Mouse (Mus musculus) forebrain, embryonic 15.5 days (tissue): Measurements from ENCODE around the gene Fbxw11. TPM values are rescaled to one million over a fixed set of nuclear protein-coding genes. Genes with fewer than 3 reads are reported as not detected.

Experiments
- ATAC-seq: fragments of 200-750 bp; cut with Nextera tagmentation; replicated peaks from 2 replicates; pipeline ENCODE4 v1.8.0; 2017; ENCODE audit warnings: mild to moderate bottlenecking, moderate TSS enrichment, moderate library complexity
- H3K27ac ChIP-seq: fragments of 300-500 bp; sonication (generic); replicated peaks from 2 replicates; pipeline ENCODE4 v1.5.1; 2015; ENCODE audit warnings: mild to moderate bottlenecking, inconsistent platforms
- H3K27me3 ChIP-seq: fragments of 300-500 bp; sonication (generic); 2 replicates; pipeline ENCODE4 v1.6.1; 2015; ENCODE audit warnings: inconsistent platforms
- H3K36me3 ChIP-seq: fragments of 300-500 bp; sonication (generic); 2 replicates; pipeline ENCODE4 v1.6.1; 2015; ENCODE audit warnings: mild to moderate bottlenecking, inconsistent platforms
- H3K4me1 ChIP-seq: fragments of 300-500 bp; sonication (generic); 2 replicates; pipeline ENCODE4 v1.6.1; 2015; ENCODE audit warnings: inconsistent platforms
- H3K4me2 ChIP-seq: fragments of 300-500 bp; sonication (generic); replicated peaks from 2 replicates; pipeline ENCODE4 v1.6.1; 2015; ENCODE audit warnings: mild to moderate bottlenecking, inconsistent platforms
- H3K4me3 ChIP-seq: fragments of 300-500 bp; sonication (generic); 2 replicates; pipeline ENCODE4 v1.5.1; 2015; ENCODE audit warnings: mild to moderate bottlenecking, inconsistent platforms
- H3K9ac ChIP-seq: fragments of 300-500 bp; sonication (generic); replicated peaks from 2 replicates; pipeline ENCODE4 v1.6.1; 2015; ENCODE audit warnings: mild to moderate bottlenecking, inconsistent platforms
- H3K9me3 ChIP-seq: fragments of 300-500 bp; sonication (generic); 2 replicates; pipeline ENCODE4 v1.6.1; 2016; ENCODE audit warnings: inconsistent platforms
- WGBS: fragments of 180-500 bp; shearing (Covaris S2); methylation state at CpG from one replicate; pipeline ENCODE4 v1.1.7; 2015; ENCODE audit warnings: mixed read lengths; 5-methylcytosine and 5-hydroxymethylcytosine counted together
- polyA plus RNA-seq: library from polyadenylated mRNA; unstranded; fragments of >200 nt; fragmentation: Nextera tagmentation; extraction: Ambion mirVana; gene quantifications from 2 replicates; pipeline ENCODE4 v1.2.1, GENCODE M21; 2015

The Fbxw11 gene
- polyA plus RNA-seq, 1 experiment from 2014 or later: 127 TPM

DNA sequence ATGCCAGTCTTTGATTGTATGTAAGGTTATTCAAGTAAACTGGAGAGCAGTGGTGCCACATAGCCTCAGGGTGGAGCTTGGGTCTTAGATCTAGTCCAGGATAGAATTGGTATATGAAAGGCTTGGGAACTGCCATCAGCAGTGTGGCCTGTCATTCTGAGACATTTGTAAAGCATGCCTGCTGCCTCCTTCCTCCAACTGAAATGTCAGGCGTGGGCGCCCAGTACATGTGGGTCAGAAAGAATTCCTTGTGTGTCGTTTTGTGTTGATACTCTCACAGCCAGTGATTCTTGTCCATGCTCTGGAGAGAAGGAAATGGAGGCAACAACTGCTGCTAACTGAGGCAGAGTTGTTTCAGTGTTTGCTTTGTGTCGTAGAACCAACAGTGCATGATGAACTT, 76.5 kb downstream of the Fbxw11 start:
- Histone ChIP-seq H3K36me3 (no peaks in the 10 kb centered on the region), H3K9ac (no peak overlapping the region), H3K4me3 (no peak overlapping the region), H3K4me1 (peaks cover 3% of the 10 kb centered on the region; the same call in 1 of the 2 replicates), H3K9me3 (no peaks in the 10 kb centered on the region), H3K27me3 (no peaks in the 10 kb centered on the region), H3K27ac (no peak overlapping the region), H3K4me2 (no peak overlapping the region)
- 93% methylated on average over 4 of the region's 4 CpGs for WGBS
- ATAC-seq: no peak

DNA sequence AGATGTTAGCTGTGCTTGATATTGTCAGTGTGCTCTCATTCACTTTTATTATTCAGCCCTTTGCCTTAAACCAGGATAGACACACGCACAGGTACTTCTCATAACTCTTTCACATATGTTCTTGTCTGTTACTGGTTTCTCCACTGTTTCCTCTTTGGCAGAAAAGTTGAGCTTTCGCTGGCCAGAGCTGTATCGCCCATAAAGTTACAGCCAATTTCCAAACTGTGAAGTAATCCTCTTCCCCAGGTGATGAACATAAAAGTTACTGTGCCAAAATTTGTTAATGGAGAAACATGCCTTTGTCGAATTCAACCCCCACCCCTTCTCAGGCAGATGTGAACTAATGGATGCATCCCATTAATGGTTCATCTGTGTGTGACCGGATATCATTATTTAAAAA, 80.1 kb downstream of the Fbxw11 start:
- no peak overlapping the region for H3K4me3 ChIP-seq
- no peak for ATAC-seq
- no peak overlapping the region for H3K9ac ChIP-seq
- H3K27ac ChIP-seq: no peak overlapping the region
- H3K4me1 ChIP-seq: no peaks in the 10 kb centered on the region; the same call in 1 of the 2 replicates
- WGBS: 88% methylated on average over 5 of the region's 5 CpGs
- no peaks in the 10 kb centered on the region for H3K27me3 ChIP-seq
- no peaks in the 10 kb centered on the region for H3K36me3 ChIP-seq
- no peaks in the 10 kb centered on the region for H3K9me3 ChIP-seq
- H3K4me2 ChIP-seq: no peak overlapping the region

DNA sequence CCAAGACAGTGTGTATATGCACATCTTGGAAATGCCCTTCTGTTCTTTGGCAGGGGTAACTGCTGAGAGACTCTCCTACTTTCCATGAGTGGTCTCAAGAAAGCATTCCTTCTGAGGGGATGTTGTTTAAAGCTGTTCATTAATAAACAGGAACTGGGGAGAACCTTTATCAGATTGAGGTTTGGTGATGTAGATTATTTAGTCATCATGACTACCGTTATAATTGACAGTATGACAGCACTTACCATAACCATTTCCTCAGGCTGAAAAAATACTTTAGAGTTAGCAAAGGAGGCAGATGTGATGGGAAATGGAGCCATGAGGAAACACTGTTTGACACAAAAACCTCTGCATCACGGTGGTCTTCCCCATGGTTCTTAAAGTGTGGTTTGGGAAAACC, 80.8 kb downstream of the Fbxw11 start:
- H3K9me3 ChIP-seq: no peaks in the 10 kb centered on the region
- H3K27me3 ChIP-seq: no peaks in the 10 kb centered on the region
- no peak overlapping the region for H3K4me3 ChIP-seq
- H3K4me1 ChIP-seq: no peaks in the 10 kb centered on the region; the same call in 1 of the 2 replicates
- WGBS: 94% methylated on average over 2 of the region's 2 CpGs
- no peaks in the 10 kb centered on the region for H3K36me3 ChIP-seq
- H3K9ac ChIP-seq: no peak overlapping the region
- H3K27ac ChIP-seq: no peak overlapping the region
- no peak overlapping the region for H3K4me2 ChIP-seq
- no peak for ATAC-seq

DNA sequence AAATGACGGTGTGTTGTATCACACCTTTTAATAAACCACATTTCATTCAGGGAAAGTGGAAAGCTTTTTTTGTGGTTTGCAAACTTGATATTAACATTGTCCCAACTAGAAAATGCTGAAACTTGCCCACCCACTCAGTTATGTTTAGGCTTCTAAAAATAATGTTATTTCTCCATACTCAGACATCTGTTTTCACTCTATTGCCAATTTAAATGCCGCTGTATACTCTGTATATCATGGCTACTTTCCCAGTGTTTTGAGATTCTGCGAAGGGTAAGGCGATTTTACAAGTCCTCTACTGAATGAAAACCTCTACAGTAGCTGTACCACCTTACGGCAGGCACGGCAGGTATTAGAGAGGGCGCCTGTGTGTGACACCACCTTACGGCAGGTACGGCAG, 82.6 kb downstream of the Fbxw11 start:
- Histone ChIP-seq H3K9me3 (no peaks in the 10 kb centered on the region), H3K4me1 (no peaks in the 10 kb centered on the region), H3K9ac (no peak overlapping the region), H3K27ac (no peak overlapping the region), H3K36me3 (no peaks in the 10 kb centered on the region), H3K4me2 (no peak overlapping the region), H3K4me3 (no peak overlapping the region), H3K27me3 (no peaks in the 10 kb centered on the region)
- no peak for ATAC-seq
- WGBS: 82% methylated on average over 9 of the region's 9 CpGs

DNA sequence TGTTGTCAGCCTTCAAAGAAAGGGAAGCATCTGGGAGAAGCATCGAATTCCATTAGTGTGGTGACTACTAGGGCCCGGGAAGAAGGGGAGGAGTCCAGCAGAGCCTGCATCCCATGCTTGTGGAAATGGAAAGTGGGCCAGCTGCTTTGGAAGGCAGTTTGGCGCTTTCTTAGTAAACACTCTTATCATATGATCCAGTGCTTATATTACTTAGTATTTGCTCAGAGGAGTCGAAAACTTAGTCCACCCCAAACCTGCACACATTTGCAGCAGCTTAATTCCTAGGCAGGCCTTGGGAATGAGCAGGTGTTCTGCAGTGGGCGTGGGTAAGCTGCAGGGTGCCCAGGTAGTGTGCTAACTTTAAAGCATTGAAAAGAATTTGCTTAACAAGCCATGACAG, 89.9 kb downstream of the Fbxw11 start:
- Histone ChIP-seq H3K9me3 (no peaks in the 10 kb centered on the region), H3K36me3 (peaks cover 17% of the 10 kb centered on the region), H3K4me3 (no peak overlapping the region), H3K27ac (no peak overlapping the region), H3K27me3 (no peaks in the 10 kb centered on the region), H3K4me2 (no peak overlapping the region), H3K9ac (no peak overlapping the region), H3K4me1 (peaks cover 4% of the 10 kb centered on the region; the same call in 1 of the 2 replicates)
- WGBS: 65% methylated on average over 5 of the region's 5 CpGs
- no peak for ATAC-seq

DNA sequence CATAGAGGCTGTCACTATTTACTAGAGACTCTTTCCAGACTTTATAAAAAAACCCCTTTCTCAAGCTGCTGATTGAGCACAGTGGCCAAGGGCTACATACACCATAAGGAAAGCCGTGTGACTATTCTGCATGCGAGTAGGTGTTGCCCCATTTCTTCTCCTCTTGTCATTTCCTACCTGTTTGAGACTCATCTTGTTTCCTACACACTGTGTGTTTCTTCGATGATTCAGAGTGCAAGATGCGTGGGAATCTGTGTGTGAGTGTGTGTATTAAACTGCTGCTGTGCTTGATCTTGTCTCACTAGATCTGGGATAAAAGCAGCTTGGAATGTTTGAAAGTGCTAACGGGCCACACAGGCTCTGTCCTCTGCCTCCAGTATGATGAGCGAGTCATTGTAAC, 90.7 kb downstream of the Fbxw11 start:
- H3K36me3 ChIP-seq: peaks cover 21% of the 10 kb centered on the region
- H3K9me3 ChIP-seq: no peaks in the 10 kb centered on the region
- peaks cover 10% of the 10 kb centered on the region; the same call in 1 of the 2 replicates for H3K4me1 ChIP-seq
- H3K27me3 ChIP-seq: no peaks in the 10 kb centered on the region
- no peak overlapping the region for H3K27ac ChIP-seq
- ATAC-seq: no peak
- H3K4me3 ChIP-seq: no peak overlapping the region
- WGBS: 86% methylated on average over 6 of the region's 6 CpGs
- no peak overlapping the region for H3K9ac ChIP-seq
- H3K4me2 ChIP-seq: no peak overlapping the region

DNA sequence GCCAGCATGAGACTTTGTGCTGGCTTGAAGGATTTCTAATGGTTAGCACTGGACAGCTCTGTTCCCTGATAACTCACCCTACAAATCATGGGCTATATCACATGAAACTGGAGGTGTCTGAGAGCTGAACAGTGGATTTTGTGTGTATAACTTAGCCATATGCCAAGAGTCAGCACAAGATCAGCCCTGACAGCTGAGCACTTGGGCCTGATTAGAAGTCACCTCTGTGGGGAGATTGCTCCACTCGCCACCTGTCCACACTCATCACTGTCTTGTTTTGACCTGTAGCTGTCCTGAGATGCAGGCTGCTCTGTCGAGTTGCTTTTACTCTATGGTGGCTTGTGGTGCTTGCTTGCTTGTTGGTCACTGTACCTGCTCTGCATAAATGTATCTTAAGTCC, 93.8 kb downstream of the Fbxw11 start:
- Histone ChIP-seq H3K27ac (no peak overlapping the region; the same call in 1 of the 2 replicates), H3K4me3 (no peak overlapping the region), H3K4me2 (no peak overlapping the region), H3K36me3 (peaks cover 40% of the 10 kb centered on the region), H3K4me1 (peaks cover 10% of the 10 kb centered on the region; the same call in 1 of the 2 replicates), H3K27me3 (no peaks in the 10 kb centered on the region), H3K9me3 (no peaks in the 10 kb centered on the region), H3K9ac (no peak overlapping the region)
- WGBS: 86% methylated on average over 2 of the region's 2 CpGs
- ATAC-seq: no peak

DNA sequence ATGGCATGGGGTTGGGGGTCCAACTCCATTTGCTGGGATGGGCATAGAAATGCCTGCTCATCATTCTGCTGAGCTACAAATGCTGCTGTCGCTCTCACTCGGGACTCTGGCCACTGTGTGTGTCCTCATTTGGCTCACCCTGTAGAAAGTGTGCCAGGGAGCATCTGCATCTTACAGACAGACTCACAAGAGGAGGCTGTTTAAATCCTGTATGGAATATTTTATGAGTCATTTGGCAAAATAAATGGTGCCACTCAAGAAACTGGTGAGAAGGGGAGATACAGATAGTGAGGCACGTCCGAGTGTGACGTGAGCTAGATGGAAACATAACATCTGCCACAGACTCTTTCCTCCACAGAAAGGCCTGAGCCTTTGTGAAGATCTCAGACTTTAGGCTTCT, 95.2 kb downstream of the Fbxw11 start:
- Histone ChIP-seq H3K4me1 (peaks cover 10% of the 10 kb centered on the region; the same call in 1 of the 2 replicates), H3K36me3 (peaks cover 51% of the 10 kb centered on the region), H3K4me3 (no peak overlapping the region), H3K4me2 (no peak overlapping the region), H3K9ac (no peak overlapping the region), H3K9me3 (no peaks in the 10 kb centered on the region), H3K27ac (no peak overlapping the region), H3K27me3 (no peaks in the 10 kb centered on the region)
- WGBS: 69% methylated on average over 5 of the region's 5 CpGs
- no peak for ATAC-seq

DNA sequence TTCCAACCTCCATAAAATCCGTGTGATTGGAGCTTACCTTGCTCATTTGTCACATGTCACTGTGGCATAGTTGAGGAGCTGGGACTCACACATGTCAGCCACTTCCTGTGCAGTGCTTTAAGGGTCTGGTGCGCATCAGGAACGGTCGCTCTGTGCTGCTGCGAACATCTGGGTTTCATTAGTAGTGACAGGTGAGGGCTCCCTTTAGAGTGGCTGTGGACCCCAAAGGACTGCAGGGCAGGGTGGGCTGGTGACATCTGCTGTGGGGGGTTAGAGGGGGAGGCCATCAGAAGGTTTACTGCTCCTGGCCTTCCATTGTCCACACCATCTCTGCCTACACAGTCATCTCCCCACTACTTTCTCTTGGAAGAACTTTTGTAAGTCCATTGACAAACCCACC, 101.4 kb downstream of the Fbxw11 start:
- WGBS: 90% methylated on average over 5 of the region's 5 CpGs
- Histone ChIP-seq H3K9me3 (no peaks in the 10 kb centered on the region), H3K4me3 (no peak overlapping the region), H3K9ac (no peak overlapping the region), H3K4me2 (no peak overlapping the region), H3K36me3 (peaks cover 78% of the 10 kb centered on the region), H3K4me1 (no peaks in the 10 kb centered on the region), H3K27ac (no peak overlapping the region), H3K27me3 (no peaks in the 10 kb centered on the region)
- ATAC-seq: no peak

DNA sequence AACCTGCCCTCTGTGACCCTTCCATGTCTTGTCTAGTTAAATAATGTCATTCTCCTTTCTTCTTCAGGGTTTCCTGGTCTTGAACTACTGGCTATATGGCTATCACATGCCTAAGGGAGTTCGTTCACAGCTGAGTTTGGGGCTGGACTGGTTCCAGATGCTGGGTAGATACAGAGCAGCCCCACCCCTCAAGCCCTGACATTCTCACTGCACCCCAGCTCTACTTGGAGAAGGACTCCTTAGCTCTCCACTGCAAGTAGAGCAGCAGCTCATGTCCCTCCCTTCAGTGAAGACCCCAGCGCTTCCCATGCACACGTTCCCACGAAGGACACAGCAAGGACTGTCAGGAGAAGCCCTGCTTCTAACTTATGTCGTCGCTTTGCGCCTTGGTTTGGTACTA, 101.9 kb downstream of the Fbxw11 start:
- no peak overlapping the region for H3K9ac ChIP-seq
- H3K36me3 ChIP-seq: peaks cover 72% of the 10 kb centered on the region
- no peak overlapping the region for H3K27ac ChIP-seq

DNA sequence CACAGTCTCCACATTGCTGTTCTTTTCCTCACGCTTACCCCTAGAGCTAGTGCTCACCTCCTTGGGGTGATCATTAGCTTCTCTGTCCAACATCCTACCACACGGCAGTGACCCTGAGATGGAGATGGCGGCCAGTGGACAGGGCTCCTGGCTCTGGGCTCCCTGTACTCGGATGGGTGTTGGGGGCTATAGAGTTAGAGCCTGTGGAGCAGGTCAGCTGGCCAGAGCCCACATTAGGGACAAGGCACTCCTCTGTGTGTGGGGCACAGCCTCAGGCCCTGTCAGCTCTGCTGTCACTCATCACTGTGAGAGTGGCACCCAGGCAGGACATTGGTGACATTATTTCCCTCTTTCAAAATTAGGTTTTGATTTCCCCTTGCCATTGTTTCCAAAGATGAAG, 102.9 kb downstream of the Fbxw11 start:
- ATAC-seq: no peak
- no peaks in the 10 kb centered on the region for H3K4me1 ChIP-seq
- H3K4me2 ChIP-seq: no peak overlapping the region
- H3K4me3 ChIP-seq: no peak overlapping the region
- no peaks in the 10 kb centered on the region for H3K9me3 ChIP-seq
- no peak overlapping the region for H3K27ac ChIP-seq
- H3K9ac ChIP-seq: no peak overlapping the region
- no peaks in the 10 kb centered on the region for H3K27me3 ChIP-seq
- 96% methylated on average over 4 of the region's 4 CpGs for WGBS
- H3K36me3 ChIP-seq: peaks cover 63% of the 10 kb centered on the region

More for the DNA sequence above, 101.9 kb downstream of the Fbxw11 start:
- no peak for ATAC-seq
- Histone ChIP-seq H3K4me1 (no peaks in the 10 kb centered on the region), H3K4me2 (no peak overlapping the region), H3K4me3 (no peak overlapping the region), H3K27me3 (no peaks in the 10 kb centered on the region), H3K9me3 (no peaks in the 10 kb centered on the region)
- WGBS: 95% methylated on average over 7 of the region's 7 CpGs

DNA sequence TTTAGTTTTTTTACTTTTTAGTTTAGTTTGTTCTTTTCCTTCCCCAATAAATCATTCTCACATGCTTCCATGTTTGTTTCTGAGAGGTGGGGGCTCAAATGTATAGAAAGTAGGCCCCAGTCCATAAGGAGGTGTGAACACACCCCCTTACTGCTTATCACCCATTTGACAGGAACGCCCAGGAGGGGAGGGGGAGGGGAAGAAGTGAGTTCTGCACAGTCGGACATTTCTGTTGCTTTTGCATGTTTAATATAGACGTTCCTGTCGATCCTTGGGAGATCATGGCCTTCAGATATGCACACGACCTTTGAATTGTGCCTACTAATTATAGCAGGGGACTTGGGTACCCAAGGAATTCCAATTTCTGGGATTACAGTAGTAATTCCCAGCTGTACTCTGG, 103.5 kb downstream of the Fbxw11 start:
- H3K27me3 ChIP-seq: no peaks in the 10 kb centered on the region
- WGBS: 77% methylated on average over 5 of the region's 5 CpGs
- H3K4me1 ChIP-seq: no peaks in the 10 kb centered on the region
- no peak for ATAC-seq
- H3K36me3 ChIP-seq: peaks cover 59% of the 10 kb centered on the region
- no peak overlapping the region for H3K4me3 ChIP-seq
- no peak overlapping the region for H3K27ac ChIP-seq
- no peak overlapping the region for H3K9ac ChIP-seq
- H3K9me3 ChIP-seq: no peaks in the 10 kb centered on the region
- no peak overlapping the region for H3K4me2 ChIP-seq

DNA sequence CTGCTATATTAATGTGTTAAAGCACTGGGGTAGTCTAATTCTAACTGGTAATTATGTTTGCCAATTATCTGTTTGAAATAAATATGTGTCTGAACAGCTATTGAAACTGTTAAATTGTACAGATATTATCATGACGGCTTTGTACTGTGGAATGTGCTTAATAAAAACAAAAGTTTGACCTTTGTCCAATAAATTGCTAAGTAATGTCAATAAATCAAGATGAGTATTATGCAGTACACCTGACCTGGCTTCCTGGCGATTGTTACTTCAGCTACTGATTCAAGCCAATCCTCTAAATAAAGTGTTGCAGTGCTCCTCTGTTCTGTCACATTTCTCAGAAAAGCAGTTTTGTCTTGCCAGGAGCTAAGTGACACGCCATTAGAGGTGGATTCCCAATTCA, 104.0 kb downstream of the Fbxw11 start:
- Histone ChIP-seq H3K9ac (no peak overlapping the region), H3K4me2 (no peak overlapping the region), H3K4me1 (no peaks in the 10 kb centered on the region), H3K4me3 (no peak overlapping the region), H3K27me3 (no peaks in the 10 kb centered on the region), H3K36me3 (peaks cover 56% of the 10 kb centered on the region), H3K27ac (no peak overlapping the region), H3K9me3 (no peaks in the 10 kb centered on the region)
- ATAC-seq: no peak
- 85% methylated on average over 3 of the region's 3 CpGs for WGBS
